Mouse (Mus musculus) brain, embryonic 14.5 days (tissue): ENCODE data around the gene Adcyap1r1. TPM values are rescaled to one million over a fixed set of nuclear protein-coding genes. Genes with fewer than 3 reads are reported as not detected.

Experiments used
- DNase-seq: peaks from one replicate; pipeline ENCODE4 v3.0.0-alpha.2; 2011; ENCODE audit warnings: low read depth
- CTCF ChIP-seq: fragments of 200-500 bp; IDR thresholded peaks from 2 replicates; pipeline ENCODE4 v1.5.1; 2012; ENCODE audit warnings: inconsistent platforms, mild to moderate bottlenecking, moderate library complexity, borderline replicate concordance; ENCODE audit not compliant: insufficient read depth, insufficient read length; ENCODE audit errors: extremely low read depth
- POLR2A ChIP-seq: fragments of 200-500 bp; IDR thresholded peaks from 2 replicates; pipeline ENCODE4 v1.6.1; 2012; ENCODE audit warnings: mild to moderate bottlenecking, inconsistent platforms, borderline replicate concordance; ENCODE audit not compliant: poor library complexity, insufficient read depth, insufficient read length, severe bottlenecking; ENCODE audit errors: extremely low read depth
- polyA plus RNA-seq: library from polyadenylated mRNA; depleted of rRNA; stranded (reverse); fragments of >200 nt; gene quantifications from 2 replicates; pipeline ENCODE4 v1.2.3, GENCODE M21; 2012

The Adcyap1r1 gene
- polyA plus RNA-seq, 1 experiment: 69.0 TPM

DNA sequence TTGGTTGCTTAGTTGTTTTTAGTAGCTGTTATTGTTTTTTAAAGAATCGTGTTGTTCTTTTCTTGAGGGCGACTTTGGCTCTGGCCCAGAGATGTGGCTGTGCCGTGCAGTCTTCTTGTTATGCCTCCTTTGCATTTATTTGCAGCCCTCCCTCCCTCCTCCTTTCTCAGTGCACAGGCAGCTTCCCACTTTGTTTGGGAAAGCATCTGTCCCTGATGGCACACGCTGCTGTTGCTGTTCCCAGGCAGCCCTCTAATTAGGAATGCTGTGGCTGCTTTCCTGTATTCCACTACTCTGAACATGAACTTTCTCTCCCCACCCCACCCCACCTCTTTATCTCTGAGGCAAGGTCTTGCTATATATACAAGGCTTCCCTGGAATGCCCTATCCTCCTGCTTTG, 32.4 kb downstream of the Adcyap1r1 start:
- TF ChIP-seq POLR2A: no peak
- peak; percentile 95 for DNase-seq

DNA sequence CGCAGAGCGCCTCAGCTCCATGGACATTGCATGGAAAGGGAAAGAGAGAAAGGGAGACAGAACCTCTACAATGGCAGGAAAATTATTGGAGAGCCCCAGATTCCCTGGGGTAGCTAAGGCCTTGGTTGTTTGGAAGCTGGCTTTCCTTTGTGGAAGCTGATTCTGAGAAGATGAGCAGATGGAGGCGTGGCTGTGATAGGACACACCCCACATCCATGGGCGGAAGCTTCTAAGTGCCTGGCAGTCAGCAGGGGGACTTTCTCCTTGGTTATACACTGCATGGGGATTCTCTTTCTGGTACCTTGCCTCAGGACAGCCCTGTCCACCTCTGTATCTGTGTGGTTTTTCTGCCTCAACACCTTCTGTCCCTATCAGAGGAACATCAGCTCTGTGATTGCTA, 33.4 kb downstream of the Adcyap1r1 start:
- peak; percentile 67 for DNase-seq
- TF ChIP-seq POLR2A (no peak), CTCF (no peak)

- no peak for DNase-seq
- TF ChIP-seq POLR2A: no peak
- no peak for TF ChIP-seq CTCF
These were observed 35.9 kb downstream of the Adcyap1r1 start for GRCm38 (mm10) chr6:55487726-55488125.

DNA sequence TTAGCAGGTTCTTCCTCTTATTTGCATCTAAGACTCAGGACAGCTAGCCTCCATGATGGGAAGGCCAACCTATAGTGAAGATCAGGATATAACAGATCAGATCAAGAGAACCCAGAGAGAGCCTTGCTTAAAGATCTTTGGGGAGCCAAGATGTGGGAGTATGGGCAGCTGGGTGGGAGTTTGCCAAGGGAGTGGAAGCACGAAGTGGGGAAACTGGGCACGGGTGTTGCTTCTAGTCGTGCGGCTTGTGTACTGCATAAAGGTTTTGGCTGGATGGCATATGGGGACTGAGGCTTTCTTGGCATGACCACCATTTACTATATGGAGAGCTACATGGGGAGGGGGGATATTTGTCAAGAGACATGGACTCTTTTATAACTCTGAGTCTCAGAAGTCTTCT, 44.4 kb downstream of the Adcyap1r1 start:
- TF ChIP-seq POLR2A (no peak), CTCF (no peak)
- DNase-seq: no peak

GRCm38 (mm10) chr6:55498753-55499152, 47.0 kb downstream of the Adcyap1r1 start:
- TF ChIP-seq CTCF: no peak
- no peak for TF ChIP-seq POLR2A
- DNase-seq: no peak

DNA sequence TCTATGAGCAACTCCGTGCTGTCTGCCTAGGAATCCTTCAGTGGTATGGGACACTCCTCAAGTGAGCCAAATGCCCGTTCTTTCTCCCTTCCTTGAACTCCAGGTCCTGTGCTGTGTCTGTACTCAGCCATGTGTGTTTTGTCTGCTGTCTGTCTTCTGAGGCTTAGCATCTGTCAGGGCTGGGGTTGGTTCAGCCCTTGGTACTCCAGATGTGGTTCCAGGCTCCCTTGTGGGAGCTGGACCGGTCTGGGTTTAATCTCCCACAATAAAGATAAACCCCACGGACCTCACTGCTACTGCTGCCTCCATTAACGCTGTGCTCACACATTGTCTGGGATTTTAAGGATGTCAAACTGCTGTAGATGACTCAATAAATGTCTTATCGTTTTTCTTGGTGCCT, 49.3 kb downstream of the Adcyap1r1 start:
- TF ChIP-seq CTCF (no peak), POLR2A (no peak)
- no peak for DNase-seq

DNA sequence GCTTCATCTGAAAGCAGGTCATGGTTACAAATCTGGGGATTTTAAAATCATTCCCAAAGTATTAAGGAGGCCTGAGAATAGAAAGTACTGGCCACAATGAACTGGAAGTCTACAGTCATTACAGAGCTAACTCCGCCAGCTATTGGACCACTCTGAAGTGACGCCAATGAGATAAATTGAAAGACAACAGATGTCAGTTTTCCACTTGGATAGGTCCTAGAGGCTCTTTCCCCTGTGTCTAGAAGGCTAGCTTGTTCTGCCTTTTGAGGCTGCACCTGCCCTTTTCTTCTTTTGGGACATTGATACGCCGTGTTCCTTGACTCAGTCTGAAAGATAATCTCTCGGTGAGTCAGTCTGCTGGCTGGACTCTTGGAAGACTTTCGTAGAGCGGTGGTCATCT, 50.5 kb downstream of the Adcyap1r1 start:
- DNase-seq: peak; percentile 39
- TF ChIP-seq POLR2A (no peak), CTCF (no peak)

GRCm38 (mm10) chr6:55504797-55505488, 53.2 kb downstream of the Adcyap1r1 start:
- TF ChIP-seq POLR2A (no peak), CTCF (peak; percentile 81; the same call in 1 of the 2 replicates)

GRCm38 (mm10) chr6:55506519-55506918, 54.7 kb downstream of the Adcyap1r1 start:
- TF ChIP-seq POLR2A (no peak), CTCF (no peak)
- DNase-seq: no peak

More at GRCm38 (mm10) chr6:55504797-55505488, 53.2 kb downstream of the Adcyap1r1 start:
- DNase-seq: peak; percentile 89

DNA sequence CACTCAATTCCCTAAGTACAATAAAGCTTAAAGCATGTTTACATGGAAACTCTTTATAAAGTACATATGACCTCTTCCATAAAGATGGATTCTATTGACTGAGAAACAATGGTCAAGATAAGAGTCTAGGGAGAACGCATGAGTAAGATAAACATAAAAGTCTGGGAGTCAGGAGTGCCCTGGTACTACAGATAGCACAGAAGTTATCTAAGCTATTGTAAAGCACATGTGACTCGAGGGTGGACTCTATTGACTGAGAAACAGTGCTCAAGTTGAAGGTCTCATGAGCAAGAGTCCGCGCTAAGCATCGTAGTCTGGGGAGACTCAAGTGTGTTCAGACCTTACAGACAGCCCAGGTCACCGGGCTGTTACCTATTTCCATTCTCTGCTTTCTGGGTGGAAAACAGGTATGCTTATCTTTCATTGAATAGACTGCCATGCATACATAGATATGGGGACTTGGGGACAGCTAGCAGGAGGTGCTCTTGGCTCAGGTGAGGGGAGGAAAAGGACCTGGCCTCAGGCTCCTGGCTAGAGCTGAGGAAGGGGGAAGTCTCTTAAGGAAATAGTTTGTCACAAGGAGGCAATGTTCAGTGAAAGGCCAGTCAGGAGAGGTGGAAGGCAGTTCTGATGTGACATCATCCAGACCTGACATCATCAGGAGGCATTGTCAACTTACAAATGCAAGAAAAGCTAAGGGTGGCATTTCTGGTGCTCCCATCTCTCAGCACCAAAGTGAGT, 57.5 kb downstream of the Adcyap1r1 start:
- no peak for DNase-seq
- TF ChIP-seq CTCF (no peak), POLR2A (no peak)

GRCm38 (mm10) chr6:55511212-55512065, 59.7 kb downstream of the Adcyap1r1 start:
- TF ChIP-seq CTCF (peak; percentile 90), POLR2A (no peak)
- DNase-seq: peak; percentile 90
